Mouse (Mus musculus): ENCODE data around the gene Dync1h1. TPM values are rescaled to one million over a fixed set of nuclear protein-coding genes. Genes with fewer than 3 reads are reported as not detected.
A peak's percentile ranks its signal among the peaks of the same experiment; 100 is the strongest.

Dync1h1 gene
- 18.8 and 39.1 TPM in 2 replicates for polyA plus RNA-seq (2011; ENCODE audit: insufficient read depth, insufficient read length, low replicate concordance, missing spikeins)

- peak within 1 kb of the TSS; percentile 99 for H3K27ac ChIP-seq (ENCODE audit: control insufficient read depth, insufficient read depth, low read depth, low read length, poor library complexity)
- TF ChIP-seq POLR2A (IDR thresholded peaks at IDR 0.05; ENCODE audit: borderline replicate concordance, control insufficient read depth, low read depth, low read length) (peak; percentile 95), CTCF (IDR thresholded peaks at IDR 0.05; ENCODE audit: control insufficient read depth, insufficient read depth, low read length) (no peak)
- under 1% methylated on average over 100 of the region's 105 CpGs for WGBS
- peak within 1 kb of the TSS; percentile 98 for H3K4me3 ChIP-seq (replicated peaks; ENCODE audit: control insufficient read depth, low read depth, low read length)
- peaks cover 2% of the 10 kb centered on the region; the same call in 1 of the 2 replicates for H3K4me1 ChIP-seq (ENCODE audit: control insufficient read depth, insufficient read depth, low read length)
Observed at GRCm38 (mm10) chr12:110601241-110602218, at the start of gene Dync1h1. Gene Dync1h1 (plus strand): TSS chr12:110601452.

DNA sequence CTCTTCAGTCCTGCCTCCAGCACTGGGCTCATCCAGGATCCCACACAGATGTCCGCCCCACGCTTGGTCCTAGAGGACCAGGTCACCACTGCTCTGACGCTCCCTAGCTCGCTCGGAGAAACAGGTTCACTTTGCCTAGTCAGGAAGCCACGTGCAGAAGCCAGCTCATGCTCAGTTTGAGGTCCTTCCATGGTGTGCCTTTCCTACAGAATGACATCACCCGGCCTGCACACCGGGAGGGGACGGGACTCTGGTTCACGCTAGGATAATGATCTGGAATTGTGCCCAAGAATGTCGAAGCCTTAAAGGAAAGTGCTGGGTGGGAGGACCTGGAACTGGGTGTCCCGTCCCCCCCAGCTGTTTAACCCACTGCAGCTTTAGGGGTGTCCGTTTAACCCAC, 49.1 kb upstream of the Dync1h1 start:
- Histone ChIP-seq H3K27ac (ENCODE audit: control insufficient read depth, insufficient read depth, low read depth, low read length, poor library complexity) (no peak overlapping the region), H3K4me3 (replicated peaks; ENCODE audit: control insufficient read depth, low read depth, low read length) (no peak overlapping the region), H3K4me1 (ENCODE audit: control insufficient read depth, insufficient read depth, low read length) (no peaks in the 10 kb centered on the region)
- 93% methylated on average over 13 of the region's 13 CpGs for WGBS
- TF ChIP-seq CTCF (IDR thresholded peaks at IDR 0.05; ENCODE audit: control insufficient read depth, insufficient read depth, low read length) (no peak), POLR2A (IDR thresholded peaks at IDR 0.05; ENCODE audit: borderline replicate concordance, control insufficient read depth, low read depth, low read length) (no peak)

GRCm38 (mm10) chr12:110553362-110553761, 47.9 kb upstream of the Dync1h1 start:
- 95% methylated on average over 5 of the region's 5 CpGs for WGBS
- TF ChIP-seq POLR2A (IDR thresholded peaks at IDR 0.05; ENCODE audit: borderline replicate concordance, control insufficient read depth, low read depth, low read length) (no peak), CTCF (IDR thresholded peaks at IDR 0.05; ENCODE audit: control insufficient read depth, insufficient read depth, low read length) (no peak)
- no peak overlapping the region for H3K4me3 ChIP-seq (replicated peaks; ENCODE audit: control insufficient read depth, low read depth, low read length)

GRCm38 (mm10) chr12:110555536-110556240, 45.6 kb upstream of the Dync1h1 start:
- Histone ChIP-seq H3K4me3 (replicated peaks; ENCODE audit: control insufficient read depth, low read depth, low read length) (no peak overlapping the region), H3K4me1 (ENCODE audit: control insufficient read depth, insufficient read depth, low read length) (no peaks in the 10 kb centered on the region), H3K27ac (ENCODE audit: control insufficient read depth, insufficient read depth, low read depth, low read length, poor library complexity) (no peak overlapping the region)
- WGBS = 94% methylated on average over 21 of the region's 21 CpGs
- TF ChIP-seq CTCF (IDR thresholded peaks at IDR 0.05; ENCODE audit: control insufficient read depth, insufficient read depth, low read length) (no peak), POLR2A (IDR thresholded peaks at IDR 0.05; ENCODE audit: borderline replicate concordance, control insufficient read depth, low read depth, low read length) (no peak)

More at GRCm38 (mm10) chr12:110553362-110553761, 47.9 kb upstream of the Dync1h1 start:
- Histone ChIP-seq H3K27ac (ENCODE audit: control insufficient read depth, insufficient read depth, low read depth, low read length, poor library complexity) (no peak overlapping the region), H3K4me1 (ENCODE audit: control insufficient read depth, insufficient read depth, low read length) (no peaks in the 10 kb centered on the region)

DNA sequence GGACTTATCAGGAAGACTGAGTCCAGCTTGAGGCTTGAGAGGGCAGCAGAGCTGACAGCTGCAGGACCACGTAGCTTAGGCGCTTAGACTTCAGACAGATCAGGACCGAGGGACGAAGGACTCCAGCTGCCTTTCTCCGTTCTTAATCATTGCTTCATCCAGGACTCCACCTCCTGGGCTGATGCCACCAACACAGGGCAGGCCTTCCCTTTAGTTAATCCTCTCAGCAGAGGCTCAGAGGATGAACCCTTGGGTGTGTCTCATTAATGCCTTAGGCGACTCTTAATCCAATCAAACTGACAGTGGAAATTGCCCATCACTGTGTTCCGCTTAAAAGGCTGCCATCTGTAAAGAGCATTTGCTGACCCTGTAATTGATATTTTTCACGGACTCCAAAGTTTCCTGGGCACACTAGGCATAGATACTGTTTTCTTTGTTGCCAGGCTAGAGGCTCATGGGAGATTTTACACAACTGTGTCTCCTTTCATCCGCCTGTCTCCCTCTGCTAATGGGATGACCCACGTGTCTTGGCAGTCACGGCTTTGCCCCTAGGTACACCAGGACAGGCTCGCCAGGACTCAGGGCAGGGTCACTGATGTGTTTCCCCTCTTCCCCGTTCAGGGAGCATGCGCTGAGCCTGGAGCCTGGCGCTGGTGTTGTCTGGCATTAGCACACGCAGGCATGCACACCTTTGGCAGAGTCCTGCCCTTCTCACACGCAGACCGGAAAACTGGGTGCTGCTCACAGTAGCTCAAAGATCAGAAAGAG, 44.2 kb upstream of the Dync1h1 start:
- Histone ChIP-seq H3K4me3 (replicated peaks; ENCODE audit: control insufficient read depth, low read depth, low read length) (no peak overlapping the region), H3K27ac (ENCODE audit: control insufficient read depth, insufficient read depth, low read depth, low read length, poor library complexity) (no peak overlapping the region), H3K4me1 (ENCODE audit: control insufficient read depth, insufficient read depth, low read length) (no peaks in the 10 kb centered on the region)
- TF ChIP-seq CTCF (IDR thresholded peaks at IDR 0.05; ENCODE audit: control insufficient read depth, insufficient read depth, low read length) (no peak), POLR2A (IDR thresholded peaks at IDR 0.05; ENCODE audit: borderline replicate concordance, control insufficient read depth, low read depth, low read length) (no peak)
- WGBS = 93% methylated on average over 18 of the region's 18 CpGs

GRCm38 (mm10) chr12:110558175-110558574, 43.1 kb upstream of the Dync1h1 start:
- no peak overlapping the region for H3K27ac ChIP-seq (ENCODE audit: control insufficient read depth, insufficient read depth, low read depth, low read length, poor library complexity)
- no peak overlapping the region for H3K4me3 ChIP-seq (replicated peaks; ENCODE audit: control insufficient read depth, low read depth, low read length)
- no peaks in the 10 kb centered on the region for H3K4me1 ChIP-seq (ENCODE audit: control insufficient read depth, insufficient read depth, low read length)
- WGBS = 94% methylated on average over 7 of the region's 7 CpGs
- TF ChIP-seq CTCF (IDR thresholded peaks at IDR 0.05; ENCODE audit: control insufficient read depth, insufficient read depth, low read length) = no peak
- no peak for TF ChIP-seq POLR2A (IDR thresholded peaks at IDR 0.05; ENCODE audit: borderline replicate concordance, control insufficient read depth, low read depth, low read length)

- 89% methylated on average over 11 of the region's 11 CpGs for WGBS
- H3K27ac ChIP-seq (ENCODE audit: control insufficient read depth, insufficient read depth, low read depth, low read length, poor library complexity) = no peak overlapping the region
Observed at GRCm38 (mm10) chr12:110563383-110563782, 37.9 kb upstream of the Dync1h1 start.

More at GRCm38 (mm10) chr12:110563383-110563782, 37.9 kb upstream of the Dync1h1 start:
- no peaks in the 10 kb centered on the region for H3K4me1 ChIP-seq (ENCODE audit: control insufficient read depth, insufficient read depth, low read length)
- H3K4me3 ChIP-seq (replicated peaks; ENCODE audit: control insufficient read depth, low read depth, low read length) = no peak overlapping the region
- no peak for TF ChIP-seq CTCF (IDR thresholded peaks at IDR 0.05; ENCODE audit: control insufficient read depth, insufficient read depth, low read length)
- no peak for TF ChIP-seq POLR2A (IDR thresholded peaks at IDR 0.05; ENCODE audit: borderline replicate concordance, control insufficient read depth, low read depth, low read length)
